Mouse (Mus musculus) midbrain, postnatal 0 days (tissue): ENCODE measurements around the gene Vsig2. TPM values are rescaled to one million over a fixed set of nuclear protein-coding genes. Genes with fewer than 3 reads are reported as not detected.

Experiments used
- ATAC-seq: fragments of 200-750 bp; cut with Nextera tagmentation; 2 replicates; pipeline ENCODE4 v1.8.0; 2017; ENCODE audit warnings: moderate number of reproducible peaks, mild to moderate bottlenecking, moderate TSS enrichment, moderate library complexity; ENCODE audit not compliant: low FRiP score
- DNase-seq: peaks from one replicate; pipeline ENCODE4 v3.0.0-alpha.2; 2015; ENCODE audit warnings: low spot score
- H3K27ac ChIP-seq: fragments of 300-500 bp; sonication (generic); 2 replicates; pipeline ENCODE4 v1.5.1; 2014; ENCODE audit warnings: low read depth, mild to moderate bottlenecking, low read length, mixed read lengths
- H3K27me3 ChIP-seq: fragments of 300-500 bp; sonication (generic); 2 replicates; pipeline ENCODE4 v1.6.1; 2014; ENCODE audit warnings: low read length, control low read depth, mixed read lengths; ENCODE audit not compliant: insufficient read depth
- H3K36me3 ChIP-seq: fragments of 300-500 bp; sonication (generic); 2 replicates; pipeline ENCODE4 v1.6.1; 2014; ENCODE audit warnings: low read length, control low read depth, mixed read lengths; ENCODE audit not compliant: insufficient read depth
- H3K4me1 ChIP-seq: fragments of 300-500 bp; sonication (generic); 2 replicates; pipeline ENCODE4 v1.6.1; 2014; ENCODE audit warnings: mild to moderate bottlenecking, control low read depth, antibody characterized with exemption, low read length, mixed read lengths; ENCODE audit not compliant: insufficient read depth
- H3K4me2 ChIP-seq: fragments of 300-500 bp; sonication (generic); 2 replicates; pipeline ENCODE4 v1.6.1; 2014; ENCODE audit warnings: low read depth, mild to moderate bottlenecking, low read length, mixed read lengths; ENCODE audit not compliant: poor library complexity, severe bottlenecking
- H3K4me3 ChIP-seq: fragments of 300-500 bp; sonication (generic); 2 replicates; pipeline ENCODE4 v1.5.1; 2014; ENCODE audit warnings: low read depth, mild to moderate bottlenecking, low read length, moderate library complexity
- H3K9ac ChIP-seq: fragments of 300-500 bp; sonication (generic); replicated peaks from 2 replicates; pipeline ENCODE4 v1.6.1; 2014; ENCODE audit warnings: mild to moderate bottlenecking, low read length, moderate library complexity, mixed read lengths; ENCODE audit not compliant: poor library complexity, severe bottlenecking
- H3K9me3 ChIP-seq: fragments of 300-500 bp; sonication (generic); 2 replicates; pipeline ENCODE4 v1.6.1; 2016; ENCODE audit warnings: low read length, control low read depth
- CTCF ChIP-seq: IDR thresholded peaks from 2 replicates; pipeline ENCODE4 v1.5.1; 2016; ENCODE audit warnings: antibody characterized with exemption, mild to moderate bottlenecking
- WGBS: fragments of 180-500 bp; shearing (Covaris S2); extraction: QIAGEN DNeasy Blood & Tissue Kit; methylation state at CpG from one replicate; pipeline ENCODE4 v1.1.7; 2014; 5-methylcytosine and 5-hydroxymethylcytosine counted together
- polyA plus RNA-seq: library from polyadenylated mRNA; unstranded; fragments of >200 nt; fragmentation: Nextera tagmentation; extraction: Ambion mirVana; gene quantifications from 2 replicates; pipeline ENCODE4 v1.2.1, GENCODE M21; 2015
- total RNA-seq: library from RNA; depleted of rRNA; stranded (reverse); fragments of >200 nt; gene quantifications from 2 replicates; pipeline ENCODE4 v1.2.3, GENCODE M21; 2014

Vsig2 gene
- total and polyA plus RNA-seq, 2 experiments from 2014 or later, result 1.7 to 6.1 TPM

GRCm38 (mm10) chr9:37554279-37554678, 15.2 kb downstream of the Vsig2 start:
- Histone ChIP-seq H3K9ac (no peak overlapping the region), H3K4me1 (peaks cover 8% of the 10 kb centered on the region), H3K27me3 (peaks cover 10% of the 10 kb centered on the region), H3K36me3 (no peaks in the 10 kb centered on the region), H3K27ac (no peak overlapping the region), H3K4me2 (no peak overlapping the region), H3K4me3 (no peak overlapping the region), H3K9me3 (no peaks in the 10 kb centered on the region)
- 88% methylated on average over 1 of the region's 1 CpGs for WGBS
- TF ChIP-seq CTCF, result no peak
- DNase-seq (no peak), ATAC-seq (no peak)

DNA sequence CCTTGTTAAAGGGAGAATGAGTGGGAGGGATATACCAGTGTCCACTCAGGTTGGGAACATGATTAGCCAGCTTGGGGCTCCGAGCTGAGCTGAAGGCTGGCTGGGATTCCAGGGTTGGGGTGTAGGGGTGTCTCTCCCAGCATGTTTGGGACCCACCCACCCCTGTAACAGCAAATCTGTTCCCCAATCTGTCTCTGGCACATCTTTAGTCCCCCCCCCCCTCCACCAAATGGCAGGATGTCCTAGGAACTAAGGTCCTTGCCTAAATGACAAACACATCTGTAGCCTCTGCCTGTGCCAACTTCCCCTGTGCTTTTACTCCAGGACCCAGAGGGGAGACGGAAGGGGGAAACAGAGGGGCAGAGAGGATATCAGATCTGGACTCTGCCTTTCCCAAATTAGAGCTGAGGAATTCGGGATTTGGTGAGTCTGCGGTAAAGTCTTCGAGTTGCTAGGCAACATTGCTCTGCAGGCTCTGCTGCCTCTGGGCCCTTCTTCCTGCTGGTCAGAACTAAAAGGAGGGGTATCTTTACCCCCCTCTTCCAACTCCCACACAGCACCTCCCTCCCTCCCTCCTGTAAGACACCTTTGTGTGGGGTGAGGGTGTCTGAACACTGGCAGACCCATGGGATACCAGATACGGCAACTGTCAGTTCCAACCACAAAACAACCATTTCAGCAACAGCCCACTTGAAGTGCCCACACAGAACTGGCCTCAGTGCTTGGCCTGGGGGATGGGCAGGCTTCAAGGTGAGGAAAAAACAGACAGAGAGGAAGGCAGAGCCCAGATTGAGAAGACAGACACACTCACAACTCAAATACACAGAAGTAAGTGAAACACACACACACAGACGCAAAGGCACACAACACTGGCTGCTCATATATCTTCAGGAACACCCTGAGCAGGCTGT, 16.0 kb downstream of the Vsig2 start, which contains the start of gene Siae:
Gene Siae (plus strand): TSS at position 861 of the 911 bp plus-strand sequence.
- 23% methylated on average over 7 of the region's 7 CpGs for WGBS
- no peak within 1 kb of the TSS for H3K4me2 ChIP-seq

GRCm38 (mm10) chr9:37556366-37556765, 17.3 kb downstream of the Vsig2 start:
- ATAC-seq (no peak), DNase-seq (no peak)
- TF ChIP-seq CTCF, result no peak
- peaks cover 8% of the 10 kb centered on the region for H3K4me1 ChIP-seq
- H3K4me3 ChIP-seq, result no peak overlapping the region
- H3K4me2 ChIP-seq, result no peak overlapping the region
- no peaks in the 10 kb centered on the region for H3K9me3 ChIP-seq
- H3K27me3 ChIP-seq, result no peaks in the 10 kb centered on the region; the same call in 1 of the 2 replicates
- no peak overlapping the region for H3K9ac ChIP-seq
- H3K36me3 ChIP-seq, result no peaks in the 10 kb centered on the region
- no peak overlapping the region for H3K27ac ChIP-seq
- WGBS, result 85% methylated on average over 3 of the region's 3 CpGs

More for the DNA sequence above, 16.0 kb downstream of the Vsig2 start, which contains the start of gene Siae:
- Histone ChIP-seq H3K4me3 (no peak within 1 kb of the TSS), H3K9ac (no peak within 1 kb of the TSS), H3K9me3 (no peaks in the 10 kb centered on the region), H3K27ac (peak within 1 kb of the TSS; percentile 32; the same call in 1 of the 2 replicates), H3K4me1 (peaks cover 8% of the 10 kb centered on the region), H3K27me3 (peaks cover 10% of the 10 kb centered on the region), H3K36me3 (no peaks in the 10 kb centered on the region)
- DNase-seq (peak; percentile 42), ATAC-seq (peak; percentile 49)
- no peak for TF ChIP-seq CTCF

GRCm38 (mm10) chr9:37560617-37561016, 21.6 kb downstream of the Vsig2 start:
- H3K4me1 ChIP-seq, result no peaks in the 10 kb centered on the region; the same call in 1 of the 2 replicates
- 81% methylated on average over 2 of the region's 2 CpGs for WGBS
- no peak for DNase-seq
- no peak overlapping the region for H3K27ac ChIP-seq
- H3K27me3 ChIP-seq, result no peaks in the 10 kb centered on the region
- H3K4me3 ChIP-seq, result no peak overlapping the region
- no peaks in the 10 kb centered on the region for H3K36me3 ChIP-seq
- H3K9me3 ChIP-seq, result no peaks in the 10 kb centered on the region
- ATAC-seq, result no peak
- H3K4me2 ChIP-seq, result no peak overlapping the region
- no peak for TF ChIP-seq CTCF
- H3K9ac ChIP-seq, result no peak overlapping the region

GRCm38 (mm10) chr9:37563805-37564204, 24.8 kb downstream of the Vsig2 start:
- DNase-seq, result no peak
- no peak for ATAC-seq
- H3K36me3 ChIP-seq, result no peaks in the 10 kb centered on the region
- H3K4me2 ChIP-seq, result no peak overlapping the region
- no peaks in the 10 kb centered on the region for H3K27me3 ChIP-seq
- H3K4me1 ChIP-seq, result peaks cover 5% of the 10 kb centered on the region; the same call in 1 of the 2 replicates
- H3K4me3 ChIP-seq, result no peak overlapping the region
- H3K9me3 ChIP-seq, result no peaks in the 10 kb centered on the region
- no peak for TF ChIP-seq CTCF
- no peak overlapping the region for H3K9ac ChIP-seq
- 60% methylated on average over 1 of the region's 1 CpGs for WGBS
- no peak overlapping the region for H3K27ac ChIP-seq

DNA sequence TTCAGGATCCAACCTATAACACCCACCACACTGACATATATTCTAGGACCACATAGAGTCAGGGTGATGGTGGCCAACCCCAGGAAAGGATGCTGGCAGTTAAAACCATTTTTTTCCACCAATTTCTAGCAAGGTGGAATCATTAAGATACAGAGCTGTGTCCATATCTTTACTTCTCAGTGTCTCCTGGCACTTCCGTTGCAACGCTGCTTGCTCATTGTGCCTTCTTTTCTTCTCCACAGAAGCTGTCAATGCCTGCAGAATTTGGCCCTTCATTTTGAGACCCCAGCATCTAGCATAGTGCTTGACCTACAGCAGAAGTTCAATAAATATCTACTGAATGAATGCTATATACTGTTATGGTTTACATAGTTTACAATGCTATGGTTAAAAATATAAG, 28.0 kb downstream of the Vsig2 start:
- H3K4me1 ChIP-seq, result peaks cover 5% of the 10 kb centered on the region; the same call in 1 of the 2 replicates
- no peak overlapping the region for H3K27ac ChIP-seq
- 82% methylated on average over 2 of the region's 2 CpGs for WGBS
- no peaks in the 10 kb centered on the region for H3K9me3 ChIP-seq
- H3K36me3 ChIP-seq, result no peaks in the 10 kb centered on the region
- H3K9ac ChIP-seq, result no peak overlapping the region
- H3K4me3 ChIP-seq, result no peak overlapping the region
- no peak overlapping the region for H3K4me2 ChIP-seq
- no peak for TF ChIP-seq CTCF
- no peaks in the 10 kb centered on the region for H3K27me3 ChIP-seq
- DNase-seq (no peak), ATAC-seq (no peak)
